Mouse (Mus musculus) megakaryocyte progenitor cell, adult 5-6 weeks (primary cell): ENCODE results near the gene Mcl1. TPM values are rescaled to one million over a fixed set of nuclear protein-coding genes. Genes with fewer than 3 reads are reported as not detected.
"Not testable (repeated sequence)": the region's sequence is repeated elsewhere in the genome, so short reads cannot be mapped to it uniquely, and the experiment has no call there.

Experiments
- ATAC-seq: replicated peaks from 2 replicates; pipeline ENCODE4 v1.8.0; 2016; ENCODE audit warnings: mild to moderate bottlenecking, moderate TSS enrichment, inconsistent platforms; ENCODE audit not compliant: poor library complexity
- total RNA-seq, 2 experiments: library from RNA; stranded (forward) in 1 of 2; stranded (reverse) in 1 of 2; fragments of 157-497, 149-512 nt in 1 of 2; fragments of 200-1000 nt in 1 of 2; gene quantifications; 2 replicates each; pipeline versions ENCODE4 v1.2.3 to v1.2.4; 2015 to 2017

Gene Mcl1
- total RNA-seq, 2 experiments from 2014 or later: 131 to 154 TPM

DNA sequence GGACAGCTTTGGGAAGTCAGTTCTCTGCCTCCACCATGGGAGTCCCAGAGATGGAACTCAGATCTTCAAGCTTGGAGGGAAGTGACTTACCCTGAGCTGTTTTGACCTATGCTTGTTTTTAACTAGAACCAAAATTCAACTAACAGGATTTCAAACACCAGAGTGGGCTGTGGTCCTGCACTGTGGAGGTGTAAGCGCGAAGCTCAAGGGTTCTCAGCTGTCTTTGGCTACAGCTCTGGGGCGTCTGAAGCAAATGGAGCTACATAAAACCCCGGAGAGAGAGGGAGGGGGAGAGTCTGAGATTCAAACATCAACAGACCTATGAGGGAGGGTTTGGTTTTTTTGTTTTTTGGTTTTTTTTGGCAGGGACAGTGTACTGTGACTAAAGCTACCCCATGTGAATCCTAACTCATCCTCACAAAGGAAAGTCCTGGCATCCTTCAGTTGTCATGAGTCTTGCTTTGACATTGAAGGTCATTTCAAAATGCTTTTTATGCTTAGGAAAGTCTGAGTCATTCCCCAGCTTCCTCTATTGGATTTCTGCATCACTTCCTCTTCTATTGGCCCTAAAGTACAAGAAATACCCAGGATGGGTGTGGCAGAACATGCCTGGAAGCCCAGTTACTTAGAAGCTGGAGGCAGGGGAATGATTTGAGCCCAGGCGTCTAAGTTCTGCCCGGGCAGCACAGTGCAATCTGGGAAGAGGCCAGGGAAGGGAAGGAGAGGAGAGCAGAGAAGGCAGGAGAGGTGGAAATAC is 8.1 kb upstream of the Mcl1 start:
- ATAC-seq: peak; percentile 59

DNA sequence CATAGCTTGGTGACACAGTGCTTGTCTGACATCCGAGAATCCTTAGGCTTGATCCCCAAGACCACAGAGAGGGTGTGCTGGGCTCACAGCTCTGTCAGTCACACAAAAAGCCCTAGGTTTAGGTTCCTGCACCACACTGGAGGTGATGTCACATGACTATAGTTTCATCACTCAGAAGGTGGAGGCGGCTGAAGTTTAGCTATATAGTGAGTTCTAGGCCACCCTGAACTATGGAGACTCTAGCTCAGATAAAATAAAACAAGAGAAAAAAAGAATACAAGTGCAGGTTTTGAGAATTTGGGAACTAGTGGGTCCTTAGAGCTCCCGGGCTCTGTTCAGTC is 7.6 kb upstream of the Mcl1 start:
- ATAC-seq: peak; percentile 3; the same call in 1 of the 2 replicates

DNA sequence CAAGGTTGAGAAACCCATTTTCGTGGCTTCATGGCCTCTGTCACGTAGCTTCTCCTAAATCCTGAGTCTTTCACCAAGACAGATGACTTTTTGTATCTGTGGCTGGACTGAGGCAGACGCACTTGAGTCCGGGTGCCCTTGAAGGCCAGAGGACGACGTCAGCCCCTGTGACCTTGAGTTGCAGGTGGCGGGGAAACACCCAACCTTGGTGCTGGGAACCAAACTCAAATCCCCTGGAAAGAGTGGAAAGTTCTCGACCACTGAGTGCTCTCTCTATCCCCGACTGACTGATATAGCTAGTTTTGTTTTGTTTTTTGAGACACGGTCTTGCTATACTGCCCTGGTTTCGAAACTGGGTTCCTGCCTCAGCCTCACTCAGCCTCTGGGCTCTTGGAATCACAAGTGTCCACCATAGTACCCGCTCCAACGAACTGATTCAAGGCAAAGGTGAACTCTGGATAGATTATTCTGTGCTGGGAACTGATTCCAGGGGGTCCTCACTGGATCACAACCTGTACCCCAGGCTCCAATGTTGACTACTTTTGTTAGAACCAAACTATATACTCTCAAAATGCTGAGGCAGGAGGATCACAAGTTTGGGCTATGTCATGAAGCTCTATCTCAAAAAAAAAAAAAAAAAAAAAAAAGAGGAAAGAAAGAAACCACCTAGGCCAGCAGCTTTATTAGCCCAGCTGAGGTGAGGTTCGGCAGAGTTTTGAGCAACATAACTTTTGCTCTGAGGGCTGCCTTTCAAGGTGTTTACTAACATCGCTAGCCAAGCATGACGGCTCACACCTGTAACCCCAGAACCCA is 7.0 kb upstream of the Mcl1 start:
- ATAC-seq: peak; percentile 13; the same call in 1 of the 2 replicates

DNA sequence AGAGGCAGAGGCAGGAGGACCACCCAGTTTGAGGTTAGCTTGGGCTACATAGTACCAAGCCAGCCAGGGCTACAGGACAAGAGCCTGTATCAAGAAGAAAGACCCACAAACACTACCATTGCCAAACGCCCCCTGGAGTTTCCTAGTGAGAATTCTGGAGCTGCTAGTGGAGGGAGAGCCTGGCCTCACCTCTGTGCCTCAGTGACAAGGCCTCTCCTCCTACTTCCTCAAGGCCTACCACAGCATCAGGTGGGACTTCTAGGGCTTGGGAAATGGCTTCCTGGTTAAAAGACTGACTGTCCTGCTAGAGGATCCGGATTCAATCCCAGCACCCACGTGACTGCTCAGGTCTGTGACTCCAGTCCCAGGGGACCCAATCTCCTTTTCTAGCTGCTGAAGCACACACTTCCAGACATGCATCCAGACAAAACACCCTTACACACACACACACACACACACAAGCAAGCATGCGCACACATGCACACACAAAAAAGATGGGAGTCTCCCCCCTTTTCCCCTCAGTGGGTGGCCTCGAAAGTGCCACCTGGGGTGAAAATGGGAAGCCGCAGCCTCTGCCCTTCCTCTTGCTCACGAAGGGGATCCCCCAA is 6.3 kb upstream of the Mcl1 start:
- peak; percentile 50 for ATAC-seq

DNA sequence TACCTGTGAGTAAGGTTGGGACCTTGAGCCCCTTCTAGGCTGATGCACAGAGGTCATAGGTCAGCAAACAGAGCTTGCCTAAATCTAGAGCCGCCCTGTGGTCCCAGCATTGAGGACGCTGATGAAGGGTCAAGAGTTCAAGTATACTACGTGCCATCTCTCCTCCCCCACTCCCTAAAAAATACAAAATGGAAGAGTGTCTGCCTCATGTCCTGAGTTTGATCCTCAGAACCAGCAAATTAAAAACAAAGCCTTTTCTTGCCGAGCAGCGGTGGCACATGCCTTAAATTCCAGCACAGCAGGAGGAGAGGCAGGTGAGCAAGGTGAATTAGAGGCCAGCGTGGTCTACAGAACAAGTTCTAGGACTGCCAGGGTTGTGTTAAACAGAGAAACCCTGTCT is 5.7 kb upstream of the Mcl1 start:
- ATAC-seq: no peak

DNA sequence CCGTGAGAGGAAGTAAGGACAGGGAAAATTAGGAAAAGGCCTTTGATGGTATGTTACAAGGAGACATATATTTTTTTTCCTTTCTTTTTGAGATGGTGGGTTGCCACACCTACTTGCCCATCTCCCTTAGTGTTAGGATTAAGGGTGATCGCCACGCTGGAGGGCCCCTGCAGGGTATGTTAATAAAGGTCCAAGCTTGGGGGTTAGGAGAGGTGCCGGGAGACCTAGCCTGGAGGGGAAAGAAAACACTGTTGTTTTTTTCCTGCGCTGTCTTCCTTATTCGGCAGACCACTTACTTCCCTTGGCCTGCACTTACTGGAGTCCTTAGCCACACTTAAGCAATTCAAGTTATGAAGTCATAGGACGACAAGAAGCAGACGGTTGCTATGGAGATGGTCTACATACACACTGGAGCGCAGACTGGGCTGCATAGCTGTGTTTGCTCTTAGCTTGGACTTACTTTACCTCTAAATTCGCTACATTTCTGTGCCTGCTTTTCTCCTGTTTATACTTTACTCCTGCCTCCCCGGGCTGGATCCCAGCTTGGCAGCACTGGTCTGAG is 5.0 kb upstream of the Mcl1 start:
- peak; percentile 55 for ATAC-seq

DNA sequence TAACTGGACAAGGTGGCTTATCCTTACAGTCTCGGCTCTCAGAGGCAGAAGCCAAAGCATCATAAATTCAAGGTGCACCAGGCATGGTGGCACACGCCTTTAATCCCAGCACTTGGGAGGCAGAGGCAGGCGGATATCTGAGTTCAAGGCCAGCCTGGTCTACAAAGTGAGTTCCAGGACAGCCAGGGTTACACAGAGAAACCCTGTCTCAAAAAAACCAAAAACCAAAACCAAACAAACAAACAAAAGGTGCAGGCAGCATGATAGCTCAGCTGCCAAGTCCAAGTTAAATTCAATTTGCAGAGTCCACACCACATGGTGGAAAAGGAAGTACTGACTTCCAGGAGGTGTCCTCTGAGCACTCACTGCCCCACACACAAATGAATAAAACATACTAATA is 4.2 kb upstream of the Mcl1 start:
- not testable (repeated sequence) for ATAC-seq

DNA sequence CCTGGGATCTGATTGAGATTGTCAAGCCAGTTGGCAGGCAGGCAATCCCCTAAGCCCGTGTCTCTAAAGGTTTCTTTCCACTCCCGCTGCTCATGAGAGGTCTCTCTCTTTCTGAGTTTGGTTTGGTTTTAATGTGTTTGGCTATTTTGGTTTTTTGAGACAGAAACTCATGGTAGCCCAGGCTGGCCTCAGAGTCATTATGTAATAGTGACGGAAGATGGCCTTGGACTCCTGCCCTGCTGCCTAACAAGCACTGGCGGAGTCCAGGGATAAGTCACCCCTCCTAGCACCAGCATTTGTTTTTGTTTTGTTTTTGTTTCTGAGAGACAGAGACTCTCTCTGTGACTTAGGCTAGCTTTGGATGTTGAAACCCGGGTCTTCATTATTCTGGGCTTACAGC is 3.2 kb upstream of the Mcl1 start:
- ATAC-seq: no peak

DNA sequence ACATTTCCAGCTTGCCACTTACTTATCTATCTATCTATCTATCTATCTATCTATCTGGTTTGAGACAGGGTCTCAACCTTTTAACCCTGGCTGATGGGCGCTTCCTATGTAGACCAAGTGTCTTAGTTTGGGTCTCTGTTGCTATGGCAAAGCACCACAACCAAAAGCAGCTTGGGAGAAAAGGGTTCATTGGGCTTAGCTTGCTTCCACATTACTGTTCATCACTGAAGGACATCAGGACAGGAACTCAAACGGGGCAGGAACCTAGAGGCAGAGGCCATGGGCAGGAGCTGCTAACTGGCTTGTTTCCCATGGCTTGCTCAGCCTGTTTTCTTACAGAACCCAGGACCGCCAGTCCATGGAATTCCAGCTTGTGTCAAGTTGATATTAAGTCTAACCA is 1.5 kb upstream of the Mcl1 start:
- no peak for ATAC-seq

DNA sequence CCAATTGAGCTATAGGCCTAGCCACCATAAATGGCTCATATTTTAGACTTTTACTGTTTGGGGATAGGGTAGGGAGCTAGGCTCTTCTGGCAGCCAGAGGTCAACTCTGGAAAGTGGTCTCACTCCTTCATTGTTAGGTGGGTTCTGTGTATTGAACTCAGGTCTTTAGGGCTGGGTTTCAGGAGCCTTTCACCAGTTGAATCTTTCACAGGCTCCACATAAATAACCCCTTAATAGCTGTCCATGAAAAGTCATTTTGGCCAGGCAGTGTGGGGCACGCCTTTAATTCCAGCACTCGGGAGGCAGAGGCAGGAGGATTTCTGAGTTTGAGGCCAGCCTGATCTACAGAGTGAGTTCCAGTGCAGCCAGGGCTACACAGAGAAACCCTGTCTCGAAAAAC is 877 bp upstream of the Mcl1 start:
- ATAC-seq: no peak

DNA sequence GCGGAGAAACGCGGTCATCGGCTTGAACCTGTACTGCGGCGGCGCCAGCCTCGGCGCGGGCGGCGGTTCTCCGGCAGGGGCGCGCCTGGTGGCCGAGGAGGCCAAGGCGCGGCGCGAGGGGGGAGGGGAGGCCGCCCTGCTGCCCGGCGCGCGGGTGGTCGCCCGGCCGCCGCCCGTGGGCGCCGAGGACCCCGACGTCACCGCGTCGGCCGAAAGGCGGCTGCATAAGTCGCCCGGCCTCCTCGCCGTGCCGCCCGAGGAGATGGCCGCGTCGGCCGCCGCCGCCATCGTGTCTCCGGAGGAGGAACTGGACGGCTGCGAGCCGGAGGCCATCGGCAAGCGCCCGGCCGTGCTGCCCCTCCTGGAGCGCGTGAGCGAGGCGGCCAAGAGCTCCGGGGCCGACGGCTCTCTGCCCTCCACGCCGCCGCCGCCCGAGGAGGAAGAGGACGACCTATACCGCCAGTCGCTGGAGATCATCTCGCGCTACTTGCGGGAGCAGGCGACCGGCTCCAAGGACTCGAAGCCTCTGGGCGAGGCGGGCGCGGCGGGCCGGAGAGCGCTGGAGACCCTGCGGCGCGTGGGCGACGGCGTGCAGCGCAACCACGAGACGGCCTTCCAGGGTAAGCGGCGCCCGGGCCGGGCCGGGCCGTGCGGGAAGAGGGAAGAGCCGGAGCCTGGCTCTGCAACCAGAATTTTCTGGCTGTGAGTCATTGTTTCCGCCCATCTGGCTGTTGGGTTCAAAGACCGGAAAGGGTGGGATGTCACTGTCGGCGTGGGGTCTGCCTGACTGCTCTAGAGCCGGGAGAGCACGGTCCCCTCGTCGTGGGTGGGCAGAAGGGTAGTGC is 502 bp downstream of the Mcl1 start:
- ATAC-seq: peak; percentile 38

DNA sequence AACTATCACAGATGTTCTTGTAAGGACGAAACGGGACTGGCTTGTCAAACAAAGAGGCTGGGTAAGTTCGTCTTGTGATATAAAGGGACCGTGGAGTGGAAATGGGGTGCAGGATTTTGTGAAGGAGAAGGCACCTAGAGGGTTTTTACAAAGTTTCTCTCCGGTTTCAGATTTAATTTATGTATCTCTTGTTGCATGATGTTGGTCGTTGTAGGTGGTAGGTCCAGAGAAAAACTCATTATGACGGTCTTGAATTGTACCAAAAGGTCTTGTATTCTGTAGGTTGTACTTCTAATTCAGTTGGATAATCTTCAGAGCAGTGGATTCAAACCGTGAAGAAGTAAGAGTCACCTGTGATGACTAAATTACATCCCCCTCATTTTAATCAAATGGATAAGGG is 1.4 kb downstream of the Mcl1 start:
- no peak for ATAC-seq

DNA sequence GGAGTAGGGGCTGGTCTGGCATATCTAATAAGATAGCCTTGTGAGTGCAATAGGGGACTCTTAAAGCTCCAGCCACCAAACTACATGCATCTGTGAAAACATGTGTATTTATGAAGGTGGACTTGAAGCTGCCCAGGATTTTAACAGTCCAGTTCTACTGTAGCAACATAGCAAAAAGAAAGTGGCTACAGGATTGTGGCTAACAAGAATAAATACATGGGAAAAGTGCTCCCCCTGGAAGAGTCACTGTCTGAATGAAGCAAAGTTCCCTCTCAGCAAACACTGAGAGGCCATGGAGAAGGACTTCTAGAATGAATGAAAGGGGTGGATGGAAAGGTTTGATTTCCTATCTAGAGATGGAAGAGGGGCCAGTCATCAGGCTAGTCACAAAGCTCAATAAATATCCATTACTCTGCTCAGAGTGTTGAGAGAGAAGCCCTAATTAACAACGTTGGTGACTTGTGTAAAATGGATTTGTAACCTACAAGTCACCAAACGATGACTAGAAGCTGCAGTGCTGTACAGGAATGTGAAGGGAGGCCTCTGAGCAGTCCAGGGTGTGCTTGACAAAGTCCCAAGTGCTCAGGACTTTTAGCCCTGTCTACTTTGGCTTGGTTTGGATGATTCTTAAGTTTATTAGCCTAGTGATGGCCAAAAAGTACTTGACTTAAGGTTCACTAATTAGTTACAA is 2.3 kb downstream of the Mcl1 start:
- ATAC-seq: no peak

DNA sequence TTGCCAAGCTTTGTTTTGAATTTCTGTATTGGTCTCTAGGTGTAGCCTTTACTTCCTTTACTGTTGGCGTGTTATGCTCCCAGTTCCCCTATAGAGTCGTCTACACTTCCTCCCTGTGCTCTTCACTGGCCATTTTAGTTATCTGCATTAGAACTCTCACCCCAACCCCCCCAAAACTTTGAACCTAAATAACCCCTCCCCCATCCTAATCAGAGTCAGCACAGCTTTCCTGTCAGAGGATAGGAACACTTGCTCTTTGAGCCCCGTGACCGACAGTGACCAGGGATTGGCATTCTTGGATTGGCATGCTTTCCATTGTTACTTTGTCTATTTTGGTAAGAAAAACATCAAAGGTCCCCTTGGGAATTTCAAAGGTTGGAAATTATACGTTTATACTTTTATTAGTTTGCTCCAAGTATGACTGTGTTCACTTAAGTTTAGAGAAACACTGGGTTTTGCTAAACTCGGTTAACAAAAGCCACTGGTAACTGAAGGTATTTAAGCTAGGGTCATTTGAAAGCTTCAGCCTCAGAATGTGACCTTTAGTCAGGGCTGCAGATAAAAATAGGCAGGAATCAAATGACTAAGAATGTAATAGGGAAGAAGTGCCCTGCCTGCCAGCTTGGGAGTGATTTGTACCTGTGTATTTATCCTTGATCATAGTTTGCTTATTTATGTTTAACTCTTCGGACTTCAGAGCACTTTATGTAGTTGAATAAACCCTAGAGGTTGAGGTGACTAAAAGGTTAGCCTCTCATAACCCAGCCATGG is 3.5 kb downstream of the Mcl1 start:
- no peak for ATAC-seq

DNA sequence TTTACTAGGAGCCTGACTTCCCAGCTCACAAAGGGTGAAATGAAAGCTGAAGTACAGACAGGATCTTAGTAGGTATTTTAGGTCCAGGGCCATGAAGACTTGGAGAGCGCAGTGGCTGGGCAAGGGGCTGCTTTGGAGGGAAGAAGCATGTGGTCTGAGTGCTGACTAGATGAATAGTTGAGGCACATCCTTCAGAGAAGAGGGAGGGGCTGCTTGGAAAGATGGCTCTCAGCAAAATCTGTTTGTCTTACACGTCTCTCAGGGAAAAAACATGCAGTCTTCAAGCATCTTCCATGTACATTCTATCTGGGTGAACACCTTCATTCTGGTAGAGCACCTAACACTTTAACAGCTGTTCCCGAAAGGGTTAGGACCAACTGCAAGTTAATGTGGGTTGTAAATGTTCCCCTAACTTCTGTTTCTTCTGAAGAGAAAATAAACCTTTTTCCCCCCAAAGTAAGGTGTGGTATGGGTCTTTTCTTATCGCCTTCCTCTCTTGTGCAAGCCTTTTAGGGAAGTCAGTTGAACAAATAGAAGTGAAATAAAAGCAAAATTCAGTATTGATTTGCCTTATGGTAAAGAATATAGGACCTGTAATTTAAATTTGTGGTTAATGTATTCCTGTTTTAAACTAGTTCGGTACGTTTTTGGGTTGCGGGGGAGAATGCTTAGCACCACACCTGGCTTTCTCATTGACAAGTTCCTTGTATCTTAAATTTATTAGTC is 4.3 kb downstream of the Mcl1 start:
- no peak for ATAC-seq

DNA sequence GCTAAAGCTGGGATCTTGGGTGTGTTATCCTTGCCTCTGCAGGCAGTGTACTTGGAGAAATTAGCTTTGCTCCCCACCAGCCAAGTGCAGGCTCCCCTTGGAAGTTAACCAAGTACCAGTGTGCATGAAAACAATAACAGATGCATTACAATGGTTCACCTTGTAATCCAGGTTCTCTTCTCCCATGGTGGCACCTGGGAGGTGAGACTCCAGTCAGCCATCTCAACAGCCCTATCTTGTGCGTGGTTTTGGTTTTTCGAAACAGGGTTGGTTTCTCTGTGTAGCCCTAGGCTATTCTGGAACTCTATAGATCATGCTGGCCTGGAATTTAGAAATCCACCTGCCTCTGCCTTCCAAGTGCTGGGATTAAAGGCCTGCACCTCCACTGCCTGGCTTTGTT is 4.9 kb downstream of the Mcl1 start:
- ATAC-seq: no peak

DNA sequence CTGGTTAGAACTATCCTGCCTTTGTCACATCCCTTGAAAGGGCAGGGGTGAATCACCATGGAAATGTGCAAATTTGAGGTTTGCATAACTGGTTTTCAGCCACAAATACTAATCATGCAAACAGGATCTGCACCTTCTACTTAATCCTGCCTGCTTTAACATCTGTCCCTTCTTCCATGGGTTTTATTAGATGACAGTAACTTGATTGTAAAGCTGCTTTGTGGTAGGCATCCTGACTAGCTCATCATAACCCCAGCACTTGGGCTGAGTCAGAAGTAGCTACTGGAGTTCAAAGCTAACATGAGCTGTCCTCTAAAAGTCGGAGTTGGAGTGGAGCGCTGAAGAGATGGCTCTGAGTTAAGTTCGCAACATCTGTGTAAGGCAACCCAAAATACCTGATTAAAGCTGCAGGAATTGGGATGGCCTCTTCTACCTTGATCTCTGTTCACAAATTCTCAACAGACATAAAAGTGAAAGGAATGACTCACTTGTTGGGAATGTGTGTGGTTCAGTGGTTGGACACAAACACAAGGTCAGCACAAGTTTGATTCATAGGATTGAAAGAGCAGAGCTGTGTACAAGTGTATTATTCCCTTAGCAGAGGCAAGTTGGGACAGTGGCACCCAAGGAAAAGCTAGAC is 5.5 kb downstream of the Mcl1 start:
- ATAC-seq: no peak

DNA sequence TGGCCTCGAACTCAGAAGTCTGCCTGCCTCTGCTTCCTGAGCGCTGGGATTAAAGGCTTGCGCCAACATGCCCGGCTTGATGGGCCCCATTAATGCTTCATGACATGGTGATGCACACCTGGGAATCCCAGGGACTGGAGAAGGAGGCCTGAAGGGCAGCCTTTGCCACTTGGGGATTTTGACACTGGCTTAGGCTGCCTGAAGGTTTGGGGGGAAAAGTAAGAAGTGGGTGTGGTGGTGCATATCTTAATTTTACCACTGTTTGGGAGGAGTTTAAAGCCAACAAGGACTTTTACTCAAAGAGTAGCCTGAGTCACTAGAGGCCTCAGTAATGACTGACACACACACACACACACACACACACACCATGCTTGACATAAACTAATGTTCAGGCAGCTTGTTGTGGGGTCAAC is 6.4 kb downstream of the Mcl1 start:
- no peak for ATAC-seq
